Mouse (Mus musculus) ES-E14 (cell line): Measurements from ENCODE around the gene Olfr1500. TPM values are rescaled to one million over a fixed set of nuclear protein-coding genes. Genes with fewer than 3 reads are reported as not detected.
"Not testable (repeated sequence)": the region's sequence is repeated elsewhere in the genome, so short reads cannot be mapped to it uniquely, and the experiment has no call there.

ENCODE experiments used
- DNase-seq: peaks from one replicate; pipeline ENCODE4 v3.0.0-alpha.2; 2013; ENCODE audit warnings: low read depth, low spot score
- H3K27ac ChIP-seq: 2 replicates; pipeline ENCODE4 v1.5.1; 2012; ENCODE audit warnings: low read depth, mild to moderate bottlenecking, low read length, moderate library complexity, mixed read lengths; ENCODE audit not compliant: poor library complexity, insufficient read depth, severe bottlenecking
- H3K36me3 ChIP-seq: 2 replicates; pipeline ENCODE4 v1.6.1; 2012; ENCODE audit warnings: mild to moderate bottlenecking, low read length, moderate library complexity, mixed read lengths; ENCODE audit not compliant: control insufficient read depth, poor library complexity, insufficient read depth, severe bottlenecking
- H3K4me1 ChIP-seq, 2 experiments: fragments of 150-350 bp in 1 of 2; sonication (generic) in 1 of 2; 2 replicates each; pipeline ENCODE4 v1.6.1; 2012; ENCODE audit warnings: low read length in 2 of 2, mild to moderate bottlenecking in 1 of 2, mixed read lengths in 1 of 2; ENCODE audit not compliant: control insufficient read depth in 2 of 2, insufficient read depth in 2 of 2, poor library complexity in 1 of 2
- H3K4me3 ChIP-seq, 2 experiments: fragments of 150-350 bp in 1 of 2; sonication (generic) in 1 of 2; 2 replicates each; pipeline ENCODE4 v1.5.1; 2012; ENCODE audit warnings: low read length in 2 of 2, low read depth in 1 of 2, mild to moderate bottlenecking in 1 of 2, mixed read lengths in 1 of 2; ENCODE audit not compliant: insufficient read depth in 1 of 2, poor library complexity in 1 of 2, severe bottlenecking in 1 of 2
- H3K9ac ChIP-seq: 2 replicates; pipeline ENCODE4 v1.6.1; 2012; ENCODE audit warnings: low read depth, mild to moderate bottlenecking, low read length, mixed read lengths; ENCODE audit not compliant: poor library complexity, insufficient read depth, severe bottlenecking
- H3K9me3 ChIP-seq: fragments of 150-350 bp; sonication (generic); 2 replicates; pipeline ENCODE4 v1.6.1; 2012; ENCODE audit warnings: low read depth, mild to moderate bottlenecking, low read length; ENCODE audit not compliant: control insufficient read depth, insufficient read depth
- CHD2 ChIP-seq: IDR thresholded peaks from 2 replicates; pipeline ENCODE4 v1.6.1; 2014; ENCODE audit warnings: mild to moderate bottlenecking, low read depth, low read length, inconsistent platforms
- HCFC1 ChIP-seq: IDR thresholded peaks from 2 replicates; pipeline ENCODE4 v1.6.1; 2012; ENCODE audit warnings: low read length, inconsistent platforms, borderline replicate concordance; ENCODE audit not compliant: insufficient read depth
- MAFK ChIP-seq: IDR thresholded peaks from 2 replicates; pipeline ENCODE4 v1.6.1; 2014; ENCODE audit warnings: mild to moderate bottlenecking, low read depth, low read length, inconsistent platforms; ENCODE audit not compliant: insufficient read depth
- ZC3H11A ChIP-seq: IDR thresholded peaks from 2 replicates; pipeline ENCODE4 v1.6.1; 2012; ENCODE audit warnings: low read depth, mild to moderate bottlenecking, inconsistent platforms, low read length, borderline replicate concordance
- ZNF384 ChIP-seq: IDR thresholded peaks from 2 replicates; pipeline ENCODE4 v1.6.1; 2012; ENCODE audit warnings: low read depth, low read length, inconsistent platforms
- in situ Hi-C, 2 experiments: fragments of 600-800 bp; cut with MboI; formaldehyde crosslinking; loops; one replicate each; pipeline ENCODE4 v1.15.1; 2025; ENCODE audit warnings: low sequenced_read_pairs in 2 of 2, inconsistent platforms in 1 of 2; ENCODE audit not compliant: unreplicated experiment in 2 of 2
- total RNA-seq: library from RNA; depleted of rRNA; stranded (reverse); fragments of 300-350 nt; gene quantifications from 2 replicates; pipeline ENCODE4 v1.2.3, GENCODE M21; 2012; rRNA removed

Gene Olfr1500
- total RNA-seq: not detected in 2 replicates

DNA sequence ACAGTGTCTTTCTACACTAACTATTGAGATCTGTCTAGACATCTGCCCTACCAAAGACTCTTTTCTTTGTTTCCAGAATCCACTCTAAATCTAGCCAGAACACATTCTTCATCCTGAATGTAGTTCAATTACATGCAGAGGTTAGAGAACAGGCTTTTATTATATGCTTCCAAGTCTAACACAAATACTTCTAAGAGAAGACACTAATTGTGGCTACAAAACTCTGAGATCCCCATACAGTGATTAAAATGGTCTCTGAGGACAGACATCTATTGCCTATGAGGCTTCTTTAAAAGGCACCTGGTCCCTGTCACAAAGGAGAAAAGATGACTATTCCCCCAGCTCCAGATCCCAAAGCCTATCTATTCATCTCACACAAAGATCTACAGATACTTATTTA, at the start of gene Olfr1500:
Olfr1500 (minus strand) TSS at position 101 of the 400 bp plus-strand sequence.
- TF ChIP-seq MAFK (no peak), ZNF384 (no peak), ZC3H11A (no peak), CHD2 (no peak), HCFC1 (no peak)

GRCm38 (mm10) chr19:13861495-13861894, 31.2 kb upstream of the Olfr1500 start, which contains the start of gene Olfr1502:
Gene Olfr1502 (plus strand): TSS chr19:13861795.
- Histone ChIP-seq H3K4me1 (no peaks in the 10 kb centered on the region), H3K36me3 (no peaks in the 10 kb centered on the region), H3K9ac (no peak within 1 kb of the TSS), H3K4me3 (no peak within 1 kb of the TSS), H3K9me3 (no peaks in the 10 kb centered on the region), H3K27ac (no peak within 1 kb of the TSS)
- in situ Hi-C loops: no loop called here
- no peak for DNase-seq
- TF ChIP-seq ZNF384: no peak
- TF ChIP-seq HCFC1: no peak
- TF ChIP-seq ZC3H11A: no peak
- TF ChIP-seq MAFK: no peak
- TF ChIP-seq CHD2: no peak

More for the DNA sequence above, at the start of gene Olfr1500:
- DNase-seq: no peak
- H3K36me3 ChIP-seq: no peaks in the 10 kb centered on the region
- in situ Hi-C loops: no loop called here
- H3K9ac ChIP-seq: no peak within 1 kb of the TSS
- no peaks in the 10 kb centered on the region for H3K9me3 ChIP-seq
- no peak within 1 kb of the TSS for H3K27ac ChIP-seq
- H3K4me1 ChIP-seq: no peaks in the 10 kb centered on the region
- no peak within 1 kb of the TSS for H3K4me3 ChIP-seq

GRCm38 (mm10) chr19:13850592-13850991, 20.3 kb upstream of the Olfr1500 start, which contains the start of gene Olfr1501:
Gene Olfr1501 (minus strand): TSS chr19:13850692.
- H3K4me1 ChIP-seq, H3K36me3 ChIP-seq, H3K27ac ChIP-seq, in situ Hi-C loops, DNase-seq, H3K9ac ChIP-seq, H3K4me3 ChIP-seq, H3K9me3 ChIP-seq: not testable (repeated sequence)

DNA sequence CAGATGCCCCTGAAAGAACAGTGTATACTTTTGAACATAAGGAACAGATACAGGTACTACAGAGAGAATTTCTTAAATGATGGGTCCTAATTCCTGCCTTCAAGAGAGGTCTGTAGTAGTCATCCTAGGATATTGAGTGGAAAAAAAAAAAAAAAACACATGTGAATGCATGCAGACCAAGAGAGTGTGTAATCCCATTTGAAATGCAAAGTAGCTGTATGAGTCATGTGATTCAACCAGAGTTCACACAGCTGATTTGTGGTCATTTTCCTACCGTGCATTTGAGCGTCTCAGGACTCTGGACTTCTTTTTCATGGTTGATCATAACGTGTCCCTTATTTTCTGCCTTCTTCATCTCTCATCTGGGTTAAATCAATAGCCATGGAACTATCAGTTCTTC, 1.8 kb downstream of the Olfr1500 start:
- no peak for DNase-seq
- no peak overlapping the region for H3K9ac ChIP-seq
- H3K9me3 ChIP-seq: no peaks in the 10 kb centered on the region
- H3K27ac ChIP-seq: no peak overlapping the region
- TF ChIP-seq ZC3H11A (no peak), HCFC1 (no peak), CHD2 (no peak), ZNF384 (no peak), MAFK (no peak)
- in situ Hi-C loops: no loop called here
- H3K4me3 ChIP-seq: no peak overlapping the region
- no peaks in the 10 kb centered on the region for H3K36me3 ChIP-seq
- H3K4me1 ChIP-seq: no peaks in the 10 kb centered on the region

- H3K4me1 ChIP-seq: no peaks in the 10 kb centered on the region
- H3K4me3 ChIP-seq: no peak overlapping the region
- H3K9ac ChIP-seq: no peak overlapping the region
- in situ Hi-C loops: no loop called here
- H3K27ac ChIP-seq: no peak overlapping the region
- H3K36me3 ChIP-seq: no peaks in the 10 kb centered on the region
- TF ChIP-seq MAFK: no peak
- no peak for TF ChIP-seq CHD2
- TF ChIP-seq ZNF384: no peak
- TF ChIP-seq HCFC1: no peak
- no peak for TF ChIP-seq ZC3H11A
- DNase-seq: no peak
- H3K9me3 ChIP-seq: no peaks in the 10 kb centered on the region
Observed at GRCm38 (mm10) chr19:13820847-13821246, 9.4 kb downstream of the Olfr1500 start.
